Mouse (Mus musculus) mouse embryonic stem cell (cell line): ENCODE results near the gene Traf5.

Source experiments
- in situ Hi-C, 2 experiments: fragments of 300-500 bp; cut with MboI; formaldehyde crosslinking; loops; 1 replicate in 1 of 2; 3 replicates in 1 of 2; pipeline ENCODE4 v1.14.3; 2019 to 2020; ENCODE audit warnings: low sequenced_read_pairs in 2 of 2, low pct_unique_long_range_greater_than_20kb in 1 of 2, mixed read lengths in 1 of 2; ENCODE audit not compliant: unreplicated experiment in 1 of 2

The Traf5 gene

GRCm38 (mm10) chr1:191947796-191948195 lies 144.6 kb downstream of the Traf5 start:
- in situ Hi-C loops: no loop called here
